Mouse (Mus musculus) E14TG2a.4 (cell line): ENCODE measurements around the gene Myl10.

Source experiments
- CTCF ChIP-seq: conservative IDR thresholded peaks from 2 replicates; pipeline ENCODE4 v1.5.1; 2014; ENCODE audit warnings: low read length
- NANOG ChIP-seq: IDR thresholded peaks from 2 replicates; pipeline ENCODE4 v1.6.1; 2014; ENCODE audit warnings: borderline replicate concordance, low read length, mixed read lengths

DNA sequence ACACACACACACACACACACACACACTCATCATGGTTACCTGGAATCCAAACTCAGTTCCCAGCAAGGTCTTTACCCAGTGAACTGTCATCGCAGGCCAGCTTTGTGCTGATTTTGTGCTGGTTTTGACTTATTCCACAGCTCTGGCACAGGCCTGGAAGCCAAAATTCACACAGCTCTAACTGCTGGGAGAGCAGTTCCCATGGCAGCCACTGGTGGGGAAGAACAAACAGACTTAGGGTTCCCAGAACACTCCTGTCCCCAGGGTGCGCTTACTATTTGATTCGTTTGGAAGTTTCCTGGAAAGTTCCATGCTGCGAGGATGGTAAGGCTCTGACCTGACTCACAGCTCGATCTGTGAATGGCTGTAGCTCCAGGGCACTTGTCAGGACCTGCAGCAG, 28.6 kb downstream of the Myl10 start:
- TF ChIP-seq CTCF = no peak
- TF ChIP-seq NANOG = no peak
